Mouse (Mus musculus) liver, adult 2 months (tissue): ENCODE results near the gene Bcar1. TPM values are rescaled to one million over a fixed set of nuclear protein-coding genes. Genes with fewer than 3 reads are reported as not detected.

Experiments
- DNase-seq: peaks from one replicate; pipeline ENCODE4 v3.0.0-alpha.2; 2011; ENCODE audit warnings: low read depth, low spot score; ENCODE audit errors: extremely low read depth
- H3K27ac ChIP-seq: fragments of 200-500 bp; replicated peaks from 2 replicates; pipeline ENCODE4 v1.5.1; 2012; ENCODE audit warnings: low read depth, mild to moderate bottlenecking, control low read depth, inconsistent platforms, low read length; ENCODE audit not compliant: insufficient read depth
- H3K27me3 ChIP-seq: fragments of 200-500 bp; 2 replicates; pipeline ENCODE4 v1.6.1; 2012; ENCODE audit warnings: mild to moderate bottlenecking, moderate library complexity, low read length, inconsistent platforms; ENCODE audit not compliant: control insufficient read depth, insufficient read depth
- H3K36me3 ChIP-seq: fragments of 200-500 bp; 2 replicates; pipeline ENCODE4 v1.6.1; 2012; ENCODE audit warnings: low read length, inconsistent platforms; ENCODE audit not compliant: control insufficient read depth, insufficient read depth
- H3K4me1 ChIP-seq: fragments of 200-500 bp; 2 replicates; pipeline ENCODE4 v1.6.1; 2011; ENCODE audit warnings: low read length; ENCODE audit not compliant: control insufficient read depth, insufficient read depth
- H3K4me3 ChIP-seq: fragments of 200-500 bp; 2 replicates; pipeline ENCODE4 v1.5.1; 2011; ENCODE audit warnings: low read depth, mild to moderate bottlenecking, control low read depth, low read length, moderate library complexity; ENCODE audit not compliant: insufficient read depth
- H3K79me2 ChIP-seq: fragments of 200-500 bp; 2 replicates; pipeline ENCODE4 v1.6.1; 2012; ENCODE audit warnings: inconsistent platforms, mild to moderate bottlenecking, low read length, moderate library complexity; ENCODE audit not compliant: control insufficient read depth, insufficient read depth
- H3K9ac ChIP-seq: fragments of 200-500 bp; 2 replicates; pipeline ENCODE4 v1.6.1; 2012; ENCODE audit warnings: low read depth, mild to moderate bottlenecking, control low read depth, inconsistent platforms, low read length
- CTCF ChIP-seq: fragments of 200-500 bp; IDR thresholded peaks from 2 replicates; pipeline ENCODE4 v1.5.1; 2011; ENCODE audit warnings: low read depth, low read length, control low read depth
- POLR2A ChIP-seq: fragments of 200-500 bp; IDR thresholded peaks from 2 replicates; pipeline ENCODE4 v1.6.1; 2011; ENCODE audit warnings: low read length, control low read depth; ENCODE audit not compliant: insufficient read depth; ENCODE audit errors: extremely low read depth
- WGBS: fragments of 180-500 bp; shearing (Covaris S2); methylation state at CpG from one replicate; pipeline ENCODE4 v1.1.7; 2018; 5-methylcytosine and 5-hydroxymethylcytosine counted together
- polyA plus RNA-seq: library from polyadenylated mRNA; depleted of rRNA; stranded (reverse); fragments of >200 nt; gene quantifications from 2 replicates; pipeline ENCODE4 v1.2.3, GENCODE M21; 2012; rRNA removed
- total RNA-seq: library from RNA; depleted of rRNA; stranded (reverse); fragments of >200 nt; gene quantifications from 2 replicates; pipeline ENCODE4 v1.2.3, GENCODE M21; 2014; rRNA removed

Gene Bcar1
- total RNA-seq = 11.3 and 18.0 TPM in 2 replicates
- 41.2 and 53.2 TPM in 2 replicates for polyA plus RNA-seq

DNA sequence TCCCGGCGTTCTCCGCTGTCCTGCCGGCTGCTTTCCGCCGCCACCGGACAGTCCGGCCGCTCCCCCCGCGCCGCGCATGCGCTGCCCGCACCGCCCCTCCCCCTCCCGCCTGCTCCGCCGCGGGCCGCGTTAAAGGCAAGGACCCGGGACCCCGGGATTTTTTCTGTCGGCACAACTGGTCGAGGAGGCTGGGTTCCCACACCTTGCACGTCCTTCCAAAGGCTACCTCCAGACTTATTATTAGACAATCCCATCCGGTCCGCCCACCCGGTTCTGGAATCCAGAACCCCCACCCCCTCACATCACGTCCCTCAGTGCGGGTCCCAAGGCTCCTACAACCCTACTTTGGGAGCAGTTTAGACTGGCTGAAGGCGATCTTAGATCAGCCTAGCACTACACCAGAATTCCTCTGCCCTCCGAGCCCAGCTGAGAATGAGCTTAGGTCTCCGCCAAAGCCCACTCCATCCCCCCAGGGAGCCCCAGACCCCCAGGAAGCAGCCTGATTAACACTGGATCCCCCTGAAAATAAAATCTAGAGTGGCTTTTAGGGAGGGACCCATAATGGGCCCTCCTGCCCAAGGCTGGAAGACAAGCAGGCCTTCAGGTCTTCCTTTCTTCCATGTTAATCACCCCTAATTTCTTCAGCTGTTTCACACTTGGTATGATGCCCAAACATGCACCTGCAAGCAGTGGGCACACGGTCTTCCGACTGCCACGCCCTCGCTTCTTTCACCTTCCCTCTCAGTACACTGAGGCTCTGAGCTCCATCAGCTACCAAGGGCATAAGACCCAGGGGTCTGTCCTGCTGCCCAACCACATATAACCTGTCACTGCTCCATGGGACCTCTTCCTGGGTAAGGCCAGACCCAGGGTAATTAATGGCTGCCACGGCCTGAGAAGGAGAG, at the start of gene Bcar1:
Gene Bcar1 (minus strand): TSS at position 18 of the 905 bp plus-strand sequence.
- peak within 1 kb of the TSS; percentile 88 for H3K27ac ChIP-seq
- H3K9ac ChIP-seq = peak within 1 kb of the TSS; percentile 94
- H3K4me3 ChIP-seq = peak within 1 kb of the TSS; percentile 78
- H3K27me3 ChIP-seq = no peaks in the 10 kb centered on the region
- TF ChIP-seq CTCF (no peak), POLR2A (peak; percentile 51; the same call in 1 of the 2 replicates)
- no peaks in the 10 kb centered on the region for H3K36me3 ChIP-seq
- H3K4me1 ChIP-seq = peaks cover 39% of the 10 kb centered on the region
- no peak for DNase-seq
- peaks cover 16% of the 10 kb centered on the region for H3K79me2 ChIP-seq
- 14% methylated on average over 40 of the region's 40 CpGs for WGBS

DNA sequence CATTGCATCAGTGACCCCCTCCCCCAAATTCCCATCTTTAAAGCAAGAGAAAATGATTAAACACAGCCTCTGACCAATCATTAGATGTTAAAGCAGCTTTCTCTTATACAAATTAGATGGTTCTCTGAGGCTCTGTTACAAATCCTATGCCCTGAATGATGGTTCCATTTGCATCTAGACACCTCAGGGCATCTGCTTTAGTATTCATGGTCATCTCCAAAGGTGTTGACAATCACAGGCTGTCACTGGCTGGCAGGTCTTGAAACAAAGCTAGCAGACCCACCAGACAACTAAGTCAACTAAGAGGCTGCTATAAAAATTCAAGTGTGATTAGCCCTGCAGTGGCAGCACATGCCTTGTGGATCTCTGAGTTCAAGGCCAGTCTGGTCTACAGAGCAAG, 46.0 kb upstream of the Bcar1 start:
- no peak for TF ChIP-seq CTCF
- H3K9ac ChIP-seq = no peak overlapping the region
- H3K36me3 ChIP-seq = no peaks in the 10 kb centered on the region

DNA sequence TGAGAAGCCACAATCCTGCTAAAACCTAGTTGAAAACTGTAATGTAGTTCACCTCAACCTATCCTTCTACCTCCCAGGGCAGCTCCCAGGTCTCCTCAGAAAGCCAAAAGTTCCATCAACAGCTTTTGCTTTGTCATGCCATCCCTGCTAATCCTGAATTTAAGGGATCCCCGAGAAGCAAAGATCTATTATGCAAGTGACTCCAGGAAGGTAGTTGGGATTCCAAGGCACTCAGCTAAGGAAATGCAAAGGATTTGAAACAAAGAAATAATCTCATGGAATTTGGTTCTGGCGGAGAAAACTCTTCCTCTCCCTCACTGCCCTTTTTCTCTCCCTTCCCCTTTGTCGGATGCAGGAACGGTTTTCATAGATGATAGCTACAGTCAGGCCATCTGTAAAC, 45.6 kb upstream of the Bcar1 start:
- 87% methylated on average over 4 of the region's 4 CpGs for WGBS
- no peak overlapping the region for H3K9ac ChIP-seq
- H3K36me3 ChIP-seq = no peaks in the 10 kb centered on the region
- H3K79me2 ChIP-seq = no peaks in the 10 kb centered on the region; the same call in 1 of the 2 replicates
- no peaks in the 10 kb centered on the region for H3K4me1 ChIP-seq
- H3K4me3 ChIP-seq = no peak overlapping the region
- H3K27me3 ChIP-seq = no peaks in the 10 kb centered on the region
- TF ChIP-seq CTCF = no peak
- no peak for TF ChIP-seq POLR2A
- no peak for DNase-seq
- H3K27ac ChIP-seq = peak overlapping the region; percentile 31; the same call in 1 of the 2 replicates

More for the DNA sequence above, 46.0 kb upstream of the Bcar1 start:
- Histone ChIP-seq H3K4me3 (no peak overlapping the region), H3K4me1 (no peaks in the 10 kb centered on the region), H3K27ac (no peak overlapping the region), H3K79me2 (no peaks in the 10 kb centered on the region; the same call in 1 of the 2 replicates), H3K27me3 (no peaks in the 10 kb centered on the region)
- no peak for DNase-seq

DNA sequence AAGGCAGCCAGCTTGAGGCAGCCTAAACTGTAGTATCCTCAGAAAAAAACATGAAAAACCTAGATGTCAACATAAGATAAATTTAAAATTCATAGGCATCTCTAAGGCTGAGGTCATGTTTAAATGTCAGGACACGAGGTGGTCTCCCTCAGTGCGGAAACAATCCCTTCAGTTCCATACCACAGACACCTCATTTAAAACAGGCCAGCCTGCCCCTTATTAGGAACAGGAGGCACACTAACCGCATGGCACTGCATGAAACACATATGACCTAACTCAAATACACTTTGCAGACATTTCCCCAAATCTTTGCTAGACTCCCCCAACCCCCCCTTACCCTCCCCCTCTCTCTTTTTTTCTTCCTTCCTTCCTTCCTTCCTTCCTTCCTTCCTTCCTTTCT, 44.9 kb upstream of the Bcar1 start:
- H3K79me2 ChIP-seq = no peaks in the 10 kb centered on the region; the same call in 1 of the 2 replicates
- H3K36me3 ChIP-seq = no peaks in the 10 kb centered on the region
- no peaks in the 10 kb centered on the region for H3K4me1 ChIP-seq
- no peaks in the 10 kb centered on the region for H3K27me3 ChIP-seq
- no peak for DNase-seq
- no peak overlapping the region; the same call in 1 of the 2 replicates for H3K27ac ChIP-seq
- no peak overlapping the region for H3K9ac ChIP-seq
- no peak for TF ChIP-seq POLR2A
- TF ChIP-seq CTCF = no peak
- 87% methylated on average over 3 of the region's 3 CpGs for WGBS
- no peak overlapping the region for H3K4me3 ChIP-seq

DNA sequence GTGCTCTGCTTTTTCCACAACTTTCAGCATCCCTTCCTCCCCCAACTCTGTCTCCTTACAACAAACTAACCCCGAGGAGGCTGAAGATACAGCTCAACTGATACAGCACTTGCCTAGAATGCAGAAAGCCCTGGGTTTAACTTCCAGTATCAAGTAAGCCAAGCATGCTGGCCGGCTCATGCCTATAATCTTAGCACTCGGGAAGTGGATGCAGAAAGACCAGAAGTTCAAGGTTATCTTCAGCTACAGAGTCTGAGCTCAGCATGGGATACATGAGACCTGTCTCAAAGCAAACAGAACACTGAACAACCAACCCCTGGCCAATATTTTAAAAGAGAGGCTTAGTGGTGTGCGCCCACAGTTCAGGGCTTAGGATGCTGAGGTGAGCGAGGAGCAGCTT, 44.5 kb upstream of the Bcar1 start:
- Histone ChIP-seq H3K4me3 (no peak overlapping the region), H3K27ac (no peak overlapping the region; the same call in 1 of the 2 replicates), H3K27me3 (no peaks in the 10 kb centered on the region), H3K4me1 (no peaks in the 10 kb centered on the region), H3K36me3 (no peaks in the 10 kb centered on the region), H3K9ac (no peak overlapping the region), H3K79me2 (no peaks in the 10 kb centered on the region; the same call in 1 of the 2 replicates)
- TF ChIP-seq POLR2A (no peak), CTCF (no peak)
- DNase-seq = no peak
- 64% methylated on average over 5 of the region's 5 CpGs for WGBS

DNA sequence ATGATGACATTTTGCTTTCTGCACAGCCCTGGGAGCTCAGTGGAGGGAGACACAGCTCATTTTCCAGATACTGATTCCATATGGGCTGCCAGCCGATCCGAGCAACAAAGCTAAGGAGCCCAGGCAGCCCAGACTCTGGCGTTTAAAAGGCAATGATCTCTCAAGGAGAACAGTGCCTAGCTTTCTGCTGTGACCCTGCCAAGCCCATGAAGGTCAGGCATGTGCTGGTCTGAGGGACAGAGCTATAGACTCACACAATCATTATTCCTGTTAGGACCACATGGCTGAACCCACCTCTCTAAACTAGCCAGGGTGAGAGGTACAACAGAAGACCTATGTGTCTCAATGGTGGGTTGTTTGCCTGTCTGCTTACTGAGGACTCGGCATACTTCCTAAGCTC, 44.1 kb upstream of the Bcar1 start:
- no peaks in the 10 kb centered on the region; the same call in 1 of the 2 replicates for H3K79me2 ChIP-seq
- H3K9ac ChIP-seq = no peak overlapping the region
- no peak overlapping the region for H3K4me3 ChIP-seq
- TF ChIP-seq POLR2A (no peak), CTCF (no peak)
- H3K4me1 ChIP-seq = peaks cover under 1% of the 10 kb centered on the region
- H3K27ac ChIP-seq = no peak overlapping the region; the same call in 1 of the 2 replicates
- DNase-seq = no peak
- H3K36me3 ChIP-seq = no peaks in the 10 kb centered on the region
- H3K27me3 ChIP-seq = no peaks in the 10 kb centered on the region
- 78% methylated on average over 4 of the region's 4 CpGs for WGBS
